Mouse (Mus musculus) CH12.LX (cell line): ENCODE data around the gene Cxcl10.

ENCODE experiments used
- CHD2 ChIP-seq: IDR thresholded peaks from 2 replicates; pipeline ENCODE4 v1.6.1; 2011; ENCODE audit warnings: low read length, improper control_type of control experiment
- CTCF ChIP-seq, 2 experiments: IDR thresholded peaks in 1 of 2; conservative IDR thresholded peaks in 1 of 2; 2 replicates each; pipeline ENCODE4 v1.5.1; 2011 to 2012; ENCODE audit warnings: low read depth in 2 of 2, low read length in 2 of 2, improper control_type of control experiment in 1 of 2, inconsistent platforms in 1 of 2, mild to moderate bottlenecking in 1 of 2, moderate library complexity in 1 of 2
- HCFC1 ChIP-seq: IDR thresholded peaks from 2 replicates; pipeline ENCODE4 v1.6.1; 2012; ENCODE audit warnings: low read depth, mild to moderate bottlenecking, inconsistent platforms, low read length, improper control_type of control experiment
- JUND ChIP-seq: conservative IDR thresholded peaks from 2 replicates; pipeline ENCODE4 v1.6.1; 2011; ENCODE audit warnings: low read depth, low read length, improper control_type of control experiment
- MAFK ChIP-seq: IDR thresholded peaks from 2 replicates; pipeline ENCODE4 v1.6.1; 2011; ENCODE audit warnings: low read length, improper control_type of control experiment; ENCODE audit not compliant: insufficient replicate concordance
- MAX ChIP-seq: IDR thresholded peaks from 2 replicates; pipeline ENCODE4 v1.6.1; 2011; ENCODE audit warnings: low read length, improper control_type of control experiment
- POLR2A ChIP-seq: IDR thresholded peaks from 2 replicates; pipeline ENCODE4 v1.6.1; 2011; ENCODE audit warnings: low read depth, mild to moderate bottlenecking, improper control_type of control experiment, low read length
- RCOR1 ChIP-seq: conservative IDR thresholded peaks from 2 replicates; pipeline ENCODE4 v1.6.1; 2012; ENCODE audit warnings: low read depth, mild to moderate bottlenecking, inconsistent platforms, low read length, improper control_type of control experiment
- SMC3 ChIP-seq: IDR thresholded peaks from 2 replicates; pipeline ENCODE4 v1.6.1; 2011; ENCODE audit warnings: low read depth, low read length, improper control_type of control experiment

- TF ChIP-seq POLR2A (no peak), SMC3 (peak; percentile 95), MAFK (no peak), CTCF (conservative IDR thresholded peaks at IDR 0.05 in 1 of 2, IDR thresholded peaks at IDR 0.05 in 1 of 2; ENCODE audit: low read depth in 2 of 2, low read length in 2 of 2) (peak; percentile 88 to 96), RCOR1 (no peak), JUND (peak; percentile 53), HCFC1 (0 out of 2 replicates have a peak, but pooled peaks have one; percentile 16), CHD2 (no peak; the same call in 1 of the 2 replicates), MAX (peak; percentile 57; the same call in 1 of the 2 replicates)
These were observed 36.5 kb downstream of the Cxcl10 start for GRCm38 (mm10) chr5:92312046-92312715.
